Mouse (Mus musculus): Measurements from ENCODE around the gene Hpgd. TPM values are rescaled to one million over a fixed set of nuclear protein-coding genes. Genes with fewer than 3 reads are reported as not detected.

The Hpgd gene
- total and polyA plus RNA-seq, 2 experiments: 59.8 to 368 TPM

DNA sequence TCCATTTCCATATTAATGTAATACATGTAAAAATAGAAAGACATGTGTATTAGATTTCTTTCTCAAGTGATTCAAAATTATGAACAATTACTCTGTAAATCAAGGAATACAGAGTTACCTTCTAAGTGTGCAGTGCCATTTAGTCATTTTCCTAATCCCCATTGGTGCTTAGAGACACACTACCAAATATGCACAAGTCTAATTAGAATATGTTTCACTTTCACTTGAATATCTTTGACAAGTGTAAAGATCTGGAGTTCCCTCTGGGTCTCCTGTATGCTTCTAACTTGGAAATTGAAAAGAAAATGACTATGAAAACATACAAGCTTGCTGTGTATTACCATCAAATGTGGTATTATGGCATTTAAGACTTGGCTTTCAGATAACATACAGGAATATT lies 19.1 kb upstream of the Hpgd start:
- TF ChIP-seq CTCF (IDR thresholded peaks at IDR 0.05; ENCODE audit: low read depth, low read length) (no peak), POLR2A (IDR thresholded peaks at IDR 0.05; ENCODE audit: extremely low read depth, insufficient read depth, low read length) (no peak)

GRCm38 (mm10) chr8:56277810-56278528 lies 16.4 kb upstream of the Hpgd start:
- no peak overlapping the region for H3K4me3 ChIP-seq (ENCODE audit: insufficient read depth, low read depth, low read length)
- 27% methylated on average over 7 of the region's 9 CpGs for WGBS
- H3K9ac ChIP-seq (ENCODE audit: low read depth, low read length): 0 out of 2 replicates have a peak overlapping the region, but pooled peaks have one; percentile 19
- no peak for TF ChIP-seq POLR2A (IDR thresholded peaks at IDR 0.05; ENCODE audit: extremely low read depth, insufficient read depth, low read length)
- TF ChIP-seq CTCF (IDR thresholded peaks at IDR 0.05; ENCODE audit: low read depth, low read length): peak; percentile 22; the same call in 1 of the 2 replicates
- peak; percentile 98 for DNase-seq (ENCODE audit: extremely low read depth, low read depth, low spot score)
- peaks cover 2% of the 10 kb centered on the region; the same call in 1 of the 2 replicates for H3K4me1 ChIP-seq (ENCODE audit: control insufficient read depth, insufficient read depth, low read length)
- no peaks in the 10 kb centered on the region for H3K27me3 ChIP-seq (ENCODE audit: control insufficient read depth, insufficient read depth, low read length)
- no peaks in the 10 kb centered on the region for H3K79me2 ChIP-seq (ENCODE audit: control insufficient read depth, insufficient read depth, low read length)
- H3K27ac ChIP-seq (replicated peaks; ENCODE audit: insufficient read depth, low read depth, low read length): peak overlapping the region; percentile 73
- no peaks in the 10 kb centered on the region for H3K36me3 ChIP-seq (ENCODE audit: control insufficient read depth, insufficient read depth, low read length)

More for the DNA sequence above, 19.1 kb upstream of the Hpgd start:
- Histone ChIP-seq H3K27me3 (ENCODE audit: control insufficient read depth, insufficient read depth, low read length) (no peaks in the 10 kb centered on the region), H3K4me1 (ENCODE audit: control insufficient read depth, insufficient read depth, low read length) (peaks cover 2% of the 10 kb centered on the region; the same call in 1 of the 2 replicates), H3K27ac (replicated peaks; ENCODE audit: insufficient read depth, low read depth, low read length) (no peak overlapping the region), H3K36me3 (ENCODE audit: control insufficient read depth, insufficient read depth, low read length) (no peaks in the 10 kb centered on the region), H3K4me3 (ENCODE audit: insufficient read depth, low read depth, low read length) (no peak overlapping the region), H3K79me2 (ENCODE audit: control insufficient read depth, insufficient read depth, low read length) (no peaks in the 10 kb centered on the region), H3K9ac (ENCODE audit: low read depth, low read length) (no peak overlapping the region)
- DNase-seq (ENCODE audit: extremely low read depth, low read depth, low spot score): no peak

- no peak overlapping the region for H3K9ac ChIP-seq (ENCODE audit: low read depth, low read length)
- 86% methylated on average over 2 of the region's 2 CpGs for WGBS
- no peaks in the 10 kb centered on the region for H3K79me2 ChIP-seq (ENCODE audit: control insufficient read depth, insufficient read depth, low read length)
- H3K27me3 ChIP-seq (ENCODE audit: control insufficient read depth, insufficient read depth, low read length): no peaks in the 10 kb centered on the region
- peaks cover 2% of the 10 kb centered on the region; the same call in 1 of the 2 replicates for H3K4me1 ChIP-seq (ENCODE audit: control insufficient read depth, insufficient read depth, low read length)
- H3K36me3 ChIP-seq (ENCODE audit: control insufficient read depth, insufficient read depth, low read length): no peaks in the 10 kb centered on the region
- TF ChIP-seq POLR2A (IDR thresholded peaks at IDR 0.05; ENCODE audit: extremely low read depth, insufficient read depth, low read length): no peak
- TF ChIP-seq CTCF (IDR thresholded peaks at IDR 0.05; ENCODE audit: low read depth, low read length): no peak
- no peak for DNase-seq (ENCODE audit: extremely low read depth, low read depth, low spot score)
- H3K27ac ChIP-seq (replicated peaks; ENCODE audit: insufficient read depth, low read depth, low read length): peak overlapping the region; percentile 53
- no peak overlapping the region for H3K4me3 ChIP-seq (ENCODE audit: insufficient read depth, low read depth, low read length)
These were observed 15.8 kb upstream of the Hpgd start for GRCm38 (mm10) chr8:56278545-56279063.

GRCm38 (mm10) chr8:56283936-56284335 lies 10.4 kb upstream of the Hpgd start:
- WGBS: 100% methylated on average over 1 of the region's 1 CpGs
- no peak overlapping the region for H3K9ac ChIP-seq (ENCODE audit: low read depth, low read length)
- H3K36me3 ChIP-seq (ENCODE audit: control insufficient read depth, insufficient read depth, low read length): no peaks in the 10 kb centered on the region
- H3K4me3 ChIP-seq (ENCODE audit: insufficient read depth, low read depth, low read length): no peak overlapping the region
- H3K4me1 ChIP-seq (ENCODE audit: control insufficient read depth, insufficient read depth, low read length): peaks cover 10% of the 10 kb centered on the region
- no peak for TF ChIP-seq CTCF (IDR thresholded peaks at IDR 0.05; ENCODE audit: low read depth, low read length)
- no peak for TF ChIP-seq POLR2A (IDR thresholded peaks at IDR 0.05; ENCODE audit: extremely low read depth, insufficient read depth, low read length)
- DNase-seq (ENCODE audit: extremely low read depth, low read depth, low spot score): no peak
- no peaks in the 10 kb centered on the region for H3K27me3 ChIP-seq (ENCODE audit: control insufficient read depth, insufficient read depth, low read length)
- H3K79me2 ChIP-seq (ENCODE audit: control insufficient read depth, insufficient read depth, low read length): no peaks in the 10 kb centered on the region
- no peak overlapping the region for H3K27ac ChIP-seq (replicated peaks; ENCODE audit: insufficient read depth, low read depth, low read length)

GRCm38 (mm10) chr8:56284957-56285356 lies 9.4 kb upstream of the Hpgd start:
- H3K4me1 ChIP-seq (ENCODE audit: control insufficient read depth, insufficient read depth, low read length): peaks cover 10% of the 10 kb centered on the region
- H3K27ac ChIP-seq (replicated peaks; ENCODE audit: insufficient read depth, low read depth, low read length): peak overlapping the region; percentile 39; the same call in 1 of the 2 replicates
- H3K36me3 ChIP-seq (ENCODE audit: control insufficient read depth, insufficient read depth, low read length): no peaks in the 10 kb centered on the region
- no peaks in the 10 kb centered on the region for H3K79me2 ChIP-seq (ENCODE audit: control insufficient read depth, insufficient read depth, low read length)
- H3K9ac ChIP-seq (ENCODE audit: low read depth, low read length): no peak overlapping the region
- TF ChIP-seq CTCF (IDR thresholded peaks at IDR 0.05; ENCODE audit: low read depth, low read length) (no peak), POLR2A (IDR thresholded peaks at IDR 0.05; ENCODE audit: extremely low read depth, insufficient read depth, low read length) (no peak)
- DNase-seq (ENCODE audit: extremely low read depth, low read depth, low spot score): peak; percentile 40
- H3K27me3 ChIP-seq (ENCODE audit: control insufficient read depth, insufficient read depth, low read length): no peaks in the 10 kb centered on the region
- no peak overlapping the region for H3K4me3 ChIP-seq (ENCODE audit: insufficient read depth, low read depth, low read length)
- 58% methylated on average over 3 of the region's 3 CpGs for WGBS

GRCm38 (mm10) chr8:56286717-56287116 lies 7.7 kb upstream of the Hpgd start:
- H3K4me3 ChIP-seq (ENCODE audit: insufficient read depth, low read depth, low read length): no peak overlapping the region
- no peak overlapping the region for H3K27ac ChIP-seq (replicated peaks; ENCODE audit: insufficient read depth, low read depth, low read length)
- no peak overlapping the region for H3K9ac ChIP-seq (ENCODE audit: low read depth, low read length)
- H3K27me3 ChIP-seq (ENCODE audit: control insufficient read depth, insufficient read depth, low read length): no peaks in the 10 kb centered on the region
- WGBS: 93% methylated on average over 2 of the region's 2 CpGs
- H3K79me2 ChIP-seq (ENCODE audit: control insufficient read depth, insufficient read depth, low read length): no peaks in the 10 kb centered on the region
- TF ChIP-seq POLR2A (IDR thresholded peaks at IDR 0.05; ENCODE audit: extremely low read depth, insufficient read depth, low read length): no peak
- TF ChIP-seq CTCF (IDR thresholded peaks at IDR 0.05; ENCODE audit: low read depth, low read length): no peak
- no peak for DNase-seq (ENCODE audit: extremely low read depth, low read depth, low spot score)
- peaks cover 11% of the 10 kb centered on the region for H3K4me1 ChIP-seq (ENCODE audit: control insufficient read depth, insufficient read depth, low read length)
- H3K36me3 ChIP-seq (ENCODE audit: control insufficient read depth, insufficient read depth, low read length): no peaks in the 10 kb centered on the region

Measured in liver, adult 2 months (tissue).